8 mouse cellular contexts compared by ENCODE assay signal in the genomic region with DNA sequence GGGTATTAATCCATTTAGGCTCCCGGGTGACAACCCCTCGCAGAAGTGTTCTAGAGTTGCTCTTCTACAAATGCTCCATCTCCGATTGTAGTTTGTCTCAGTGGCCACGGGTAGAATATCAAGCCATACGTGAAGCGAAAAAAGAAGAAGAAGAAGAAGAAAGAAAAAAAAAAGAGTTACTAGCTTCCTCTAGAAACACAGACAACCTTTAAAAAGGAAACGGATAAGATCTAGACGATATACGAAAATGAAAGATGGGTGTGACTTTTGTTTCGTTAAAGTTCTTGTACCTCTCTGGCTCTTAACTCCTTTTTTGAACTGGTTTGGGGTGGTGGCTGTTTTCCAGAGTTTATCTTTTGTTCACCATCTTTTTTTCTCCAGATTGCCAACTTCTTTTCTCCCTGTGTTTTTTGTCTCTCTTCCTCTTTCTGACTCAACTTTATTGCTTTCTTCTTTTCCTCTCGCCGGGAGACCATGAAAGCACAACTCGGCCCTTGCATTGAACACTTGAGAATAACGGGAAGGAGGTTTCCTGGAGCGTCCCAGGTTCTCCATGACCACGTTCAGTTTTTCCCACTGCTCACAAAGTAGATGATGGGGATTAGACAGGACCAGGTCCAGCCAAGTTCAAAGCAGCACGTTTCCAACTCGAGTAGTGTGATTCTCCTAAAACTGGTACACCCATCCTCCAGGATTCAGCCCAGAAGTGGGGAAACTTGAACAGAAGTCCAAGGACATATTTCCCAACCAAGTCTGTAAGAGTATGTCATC. TPM values are rescaled to one million over a fixed set of nuclear protein-coding genes. Genes with fewer than 3 reads are reported as not detected.
DNase-seq lines count a peak whose midpoint lies in the region; ATAC-seq and TF ChIP-seq lines count a peak whose summit lies in the region.

No protein-coding gene starts in this region.

- H3K4me1 ChIP-seq in cerebellum, adult 2 months (ENCODE audit: control insufficient read depth, insufficient read depth, low read length): peaks cover 4% of the 10 kb centered on the region; the same call in 1 of the 2 replicates
- H3K4me1 ChIP-seq in forebrain, postnatal 0 days (ENCODE audit: insufficient read depth): peaks cover 6% of the 10 kb centered on the region
- peaks cover 21% of the 10 kb centered on the region for H3K4me1 ChIP-seq in limb, embryonic 15.5 days

- no peaks in the 10 kb centered on the region for H3K9me3 ChIP-seq in forebrain, postnatal 0 days (ENCODE audit: low read length)
- H3K9me3 ChIP-seq in limb, embryonic 15.5 days: no peaks in the 10 kb centered on the region

- H3K27me3 ChIP-seq in cerebellum, adult 2 months (ENCODE audit: control insufficient read depth, insufficient read depth, low read length): no peaks in the 10 kb centered on the region
- H3K27me3 ChIP-seq in forebrain, postnatal 0 days (ENCODE audit: insufficient read depth, low read length): no peaks in the 10 kb centered on the region; the same call in 1 of the 2 replicates
- H3K27me3 ChIP-seq in limb, embryonic 15.5 days: peaks cover 2% of the 10 kb centered on the region; the same call in 1 of the 2 replicates

- TF ChIP-seq CTCF in cerebellum, adult 2 months (IDR thresholded peaks at IDR 0.05; ENCODE audit: borderline replicate concordance, insufficient read depth, low read depth, low read length): no peak
- no peak for TF ChIP-seq CTCF in forebrain, postnatal 0 days (IDR thresholded peaks at IDR 0.05; ENCODE audit: low read depth)

- peak; percentile 15 for DNase-seq in cerebellum, adult 11-12 months
- no peak for DNase-seq in cerebellum, adult 2 months
- peak; percentile 15 for DNase-seq in MN1 (ENCODE audit: low spot score)
- no peak for DNase-seq in forebrain, postnatal 0 days
- peak; percentile 10 for DNase-seq in retina, postnatal 1 day
- DNase-seq in yolk sac, embryonic 10.5 days (ENCODE audit: low spot score): no peak

- no peak overlapping the region; the same call in 1 of the 2 replicates for H3K9ac ChIP-seq in forebrain, postnatal 0 days
- H3K9ac ChIP-seq in limb, embryonic 15.5 days: no peak overlapping the region

- H3K36me3 ChIP-seq in forebrain, postnatal 0 days (ENCODE audit: insufficient read depth): no peaks in the 10 kb centered on the region
- no peaks in the 10 kb centered on the region for H3K36me3 ChIP-seq in limb, embryonic 15.5 days

- 13% methylated on average over 18 of the region's 18 CpGs for WGBS in cerebellum, adult 2 months
- WGBS in forebrain, postnatal 0 days: 3% methylated on average over 18 of the region's 18 CpGs
- WGBS in limb, embryonic 15.5 days: 4% methylated on average over 18 of the region's 18 CpGs

- peak overlapping the region; percentile 87 for H3K4me2 ChIP-seq in forebrain, postnatal 0 days (ENCODE audit: low read depth)
- peak overlapping the region; percentile 91 for H3K4me2 ChIP-seq in limb, embryonic 15.5 days

- TF ChIP-seq POLR2A in cerebellum, adult 2 months (IDR thresholded peaks at IDR 0.05; ENCODE audit: borderline replicate concordance, insufficient read depth, low read length): no peak

- no peak overlapping the region for H3K27ac ChIP-seq in cerebellum, adult 2 months (ENCODE audit: insufficient read depth, low read length)
- no peak overlapping the region for H3K27ac ChIP-seq in forebrain, postnatal 0 days (ENCODE audit: low read depth, low read length)
- no peak overlapping the region for H3K27ac ChIP-seq in limb, embryonic 15.5 days

- H3K4me3 ChIP-seq in cerebellum, adult 2 months (replicated peaks; ENCODE audit: insufficient read depth, low read depth, low read length): no peak overlapping the region
- peak overlapping the region; percentile 91 for H3K4me3 ChIP-seq in forebrain, postnatal 0 days (ENCODE audit: low read depth, low read length)
- H3K4me3 ChIP-seq in limb, embryonic 15.5 days: peak overlapping the region; percentile 86

- no peak for ATAC-seq in forebrain, postnatal 0 days
- no peak for ATAC-seq in limb, embryonic 15.5 days (ENCODE audit: insufficient number of reproducible peaks, low FRiP score, low TSS enrichment, low read depth)
- no peak for ATAC-seq in cerebellum, adult (ENCODE audit: insufficient number of reproducible peaks, low FRiP score, low TSS enrichment)

RNA-seq across cellular contexts. Expression of a gene that starts 1.4 kb away (rescaled TPM):
- polyA plus RNA-seq in cerebellum, adult 2 months (2012; rRNA removed): 24.0 and 25.8 TPM in 2 replicates
- total RNA-seq in forebrain, postnatal 0 days (2014; rRNA removed): 38.5 and 41.0 TPM in 2 replicates
- 65.2 and 75.2 TPM in 2 replicates for polyA plus RNA-seq in forebrain, postnatal 0 days (2015; fragmentation: Nextera tagmentation; extraction: Ambion mirVana)
- polyA plus RNA-seq in limb, embryonic 15.5 days (2015; fragmentation: Nextera tagmentation; extraction: Ambion mirVana): 42.0 and 42.2 TPM in 2 replicates

RNA-seq across cellular contexts. Expression of a gene that starts 59.9 kb away (rescaled TPM):
- 26.9 and 29.6 TPM in 2 replicates for polyA plus RNA-seq in cerebellum, adult 2 months (2012; rRNA removed)
- total RNA-seq in forebrain, postnatal 0 days (2014; rRNA removed): 30.6 and 37.6 TPM in 2 replicates
- polyA plus RNA-seq in forebrain, postnatal 0 days (2015; fragmentation: Nextera tagmentation; extraction: Ambion mirVana): 8.5 and 8.9 TPM in 2 replicates
- polyA plus RNA-seq in limb, embryonic 15.5 days (2015; fragmentation: Nextera tagmentation; extraction: Ambion mirVana): 15.4 and 16.7 TPM in 2 replicates

Comparison
In these comparisons a context has a peak if more than half of its experiments do, and no peak if none do; other contexts are left out.
1. DNase-seq: peak in cerebellum, adult 11-12 months (single experiment), MN1 (single experiment) and retina, postnatal 1 day (single experiment); none in cerebellum, adult 2 months (0 of 2), forebrain, postnatal 0 days (single experiment) and yolk sac, embryonic 10.5 days (single experiment).